Mouse (Mus musculus): ENCODE results near the gene Ptgfr. TPM values are rescaled to one million over a fixed set of nuclear protein-coding genes. Genes with fewer than 3 reads are reported as not detected.

Gene Ptgfr
- 0.71 TPM for polyA plus RNA-seq (2014; fragmentation: Illumina TruSeq; extraction: RNeasy Lipid Tissue Mini Kit (QIAGEN cat#74804); ENCODE audit: low replicate concordance)

DNA sequence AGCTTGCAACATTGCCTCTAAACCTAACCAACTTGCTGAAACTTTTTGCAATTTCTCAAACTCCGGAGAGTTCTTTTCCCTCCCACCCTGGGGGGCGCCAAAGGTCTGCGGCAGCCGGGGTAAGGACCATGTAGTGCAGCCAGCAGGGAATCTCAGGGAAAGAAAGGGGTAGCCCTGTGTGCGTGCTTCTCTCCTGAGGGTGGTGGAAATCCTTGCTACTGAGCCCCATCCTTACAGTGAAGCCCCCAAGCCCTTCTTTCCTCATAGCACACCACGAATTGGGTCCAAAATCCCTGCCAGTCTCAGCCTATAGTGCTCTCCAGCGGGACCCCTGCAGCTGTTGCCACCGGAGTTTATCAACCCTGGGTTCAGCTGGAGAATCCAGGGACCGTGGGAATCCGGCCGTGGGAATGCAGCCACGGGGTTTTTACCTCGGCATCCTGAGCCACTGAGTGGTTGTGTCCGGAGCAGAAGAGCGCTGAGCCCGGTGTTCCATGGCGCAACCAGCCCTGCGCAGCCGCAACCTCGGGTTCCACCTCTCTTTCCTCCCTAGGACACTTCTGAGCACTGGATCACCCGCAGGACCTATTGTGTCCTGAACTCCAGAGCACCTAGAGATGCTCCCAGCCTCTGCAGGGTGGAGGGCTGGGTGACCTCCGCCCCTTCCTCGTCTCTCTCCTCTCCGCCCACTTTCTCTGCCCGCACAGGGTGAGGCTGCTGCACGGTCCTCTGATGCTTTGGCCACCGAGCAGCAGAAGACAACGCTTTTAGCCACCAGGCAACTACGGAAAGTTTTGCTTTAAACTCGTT, at the start of gene Ptgfr:
TSS of gene Ptgfr (minus strand) at position 760 of the 810 bp plus-strand sequence.

DNA sequence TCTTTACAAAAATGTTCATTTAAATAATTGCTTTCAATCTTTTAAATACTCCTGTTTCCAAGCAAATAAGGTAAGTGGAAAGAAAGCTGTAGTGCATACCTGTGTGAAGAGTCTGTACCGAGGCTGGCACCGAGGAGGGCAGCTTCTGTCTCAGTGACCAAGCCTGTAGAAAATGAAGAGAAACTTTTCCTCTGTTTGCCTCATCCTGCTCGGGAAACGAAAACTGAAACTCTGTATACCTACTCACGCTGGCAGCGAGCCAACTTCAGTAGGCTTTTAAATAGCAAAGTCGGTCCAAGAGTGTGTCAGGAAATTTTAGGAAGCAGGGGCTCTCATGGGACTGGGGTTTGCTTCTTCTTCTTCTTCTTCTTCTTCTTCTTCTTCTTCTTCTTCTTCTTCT, 87.7 kb downstream of the Ptgfr start, which contains the start of gene Ifi44:
TSS of gene Ifi44 (minus strand) at position 224 of the 400 bp plus-strand sequence.

Other genes starting within 250 kb of the Ptgfr start
- 8.8 TPM for gene Ifi44, start 87.7 kb downstream of the Ptgfr start, polyA plus RNA-seq (2014; fragmentation: Illumina TruSeq; extraction: RNeasy Lipid Tissue Mini Kit (QIAGEN cat#74804); ENCODE audit: low replicate concordance)
- not detected for gene Ifi44l, start 74.7 kb downstream of the Ptgfr start, polyA plus RNA-seq (2014; fragmentation: Illumina TruSeq; extraction: RNeasy Lipid Tissue Mini Kit (QIAGEN cat#74804); ENCODE audit: low replicate concordance)

All from small intestine, adult 10 weeks (tissue).